Mouse (Mus musculus) bone marrow, adult 2 months (tissue): ENCODE results near the gene Tmcc2. TPM values are rescaled to one million over a fixed set of nuclear protein-coding genes. Genes with fewer than 3 reads are reported as not detected.

ENCODE experiments used
- H3K27ac ChIP-seq: fragments of 200-500 bp; 2 replicates; pipeline ENCODE4 v1.5.1; 2012; ENCODE audit warnings: low read depth, mild to moderate bottlenecking, control low read depth, inconsistent platforms, low read length; ENCODE audit not compliant: control insufficient read depth, poor library complexity, insufficient read depth
- H3K4me1 ChIP-seq: fragments of 200-500 bp; 2 replicates; pipeline ENCODE4 v1.6.1; 2011; ENCODE audit warnings: low read length; ENCODE audit not compliant: control insufficient read depth, insufficient read depth
- H3K4me3 ChIP-seq: fragments of 200-500 bp; replicated peaks from 2 replicates; pipeline ENCODE3; 2011; ENCODE audit warnings: mild to moderate bottlenecking, low read depth, low read length, control low read depth; ENCODE audit not compliant: control insufficient read depth
- CTCF ChIP-seq: fragments of 200-500 bp; IDR thresholded peaks from 2 replicates; pipeline ENCODE4 v1.5.1; 2011; ENCODE audit warnings: low read length, control low read depth; ENCODE audit not compliant: control insufficient read depth, insufficient read depth
- POLR2A ChIP-seq: fragments of 200-500 bp; IDR thresholded peaks from 2 replicates; pipeline ENCODE4 v1.6.1; 2011; ENCODE audit warnings: low read depth, mild to moderate bottlenecking, control low read depth, low read length, borderline replicate concordance; ENCODE audit not compliant: control insufficient read depth
- WGBS: fragments of 180-500 bp; shearing (Covaris S2); methylation state at CpG from one replicate; pipeline ENCODE4 v1.1.7; 2018; 5-methylcytosine and 5-hydroxymethylcytosine counted together
- polyA plus RNA-seq: library from polyadenylated mRNA; stranded (reverse); fragments of >200 nt; gene quantifications from 2 replicates; pipeline ENCODE4 v1.2.4, GENCODE M21; 2011; ENCODE audit warnings: low replicate concordance; ENCODE audit not compliant: missing spikeins, insufficient read depth, insufficient read length

Tmcc2 gene
- polyA plus RNA-seq, 1 experiment, result 316 TPM

GRCm38 (mm10) chr1:132322711-132323542, 68.2 kb downstream of the Tmcc2 start:
- Histone ChIP-seq H3K4me1 (peaks cover 4% of the 10 kb centered on the region), H3K4me3 (no peak overlapping the region), H3K27ac (no peak overlapping the region)
- TF ChIP-seq POLR2A (no peak), CTCF (no peak)
- WGBS, result 82% methylated on average over 13 of the region's 13 CpGs

- Histone ChIP-seq H3K4me3 (no peak overlapping the region), H3K27ac (no peak overlapping the region), H3K4me1 (peaks cover 4% of the 10 kb centered on the region)
- WGBS, result 82% methylated on average over 7 of the region's 7 CpGs
- TF ChIP-seq POLR2A (no peak), CTCF (no peak)
Measured at GRCm38 (mm10) chr1:132321821-132322580, 69.1 kb downstream of the Tmcc2 start.

- TF ChIP-seq CTCF (no peak), POLR2A (no peak)
- H3K4me1 ChIP-seq, result peaks cover 4% of the 10 kb centered on the region
- no peak overlapping the region for H3K4me3 ChIP-seq
- WGBS, result 9% methylated on average over 5 of the region's 5 CpGs
- H3K27ac ChIP-seq, result peak overlapping the region; percentile 50; the same call in 1 of the 2 replicates
Measured at GRCm38 (mm10) chr1:132319242-132319641, 71.8 kb downstream of the Tmcc2 start.

- Histone ChIP-seq H3K4me1 (peaks cover 4% of the 10 kb centered on the region), H3K4me3 (peak overlapping the region; percentile 35), H3K27ac (peak overlapping the region; percentile 62)
- TF ChIP-seq POLR2A (no peak), CTCF (no peak)
- WGBS, result 17% methylated on average over 8 of the region's 8 CpGs
Measured at GRCm38 (mm10) chr1:132317894-132318863, 72.9 kb downstream of the Tmcc2 start.

GRCm38 (mm10) chr1:132317413-132317812, 73.7 kb downstream of the Tmcc2 start:
- TF ChIP-seq POLR2A (no peak), CTCF (no peak)
- WGBS, result 6% methylated on average over 4 of the region's 4 CpGs

GRCm38 (mm10) chr1:132316625-132316994, 74.5 kb downstream of the Tmcc2 start:
- H3K27ac ChIP-seq, result peak overlapping the region; percentile 95

More at GRCm38 (mm10) chr1:132317413-132317812, 73.7 kb downstream of the Tmcc2 start:
- Histone ChIP-seq H3K4me1 (peaks cover 4% of the 10 kb centered on the region), H3K4me3 (peak overlapping the region; percentile 60), H3K27ac (peak overlapping the region; percentile 46; the same call in 1 of the 2 replicates)

GRCm38 (mm10) chr1:132315889-132316624, 75.0 kb downstream of the Tmcc2 start, which contains the start of gene Nuak2:
Gene Nuak2 (plus strand): TSS chr1:132316126.
- WGBS, result under 1% methylated on average over 67 of the region's 67 CpGs
- Histone ChIP-seq H3K4me3 (peak within 1 kb of the TSS; percentile 90), H3K27ac (peak within 1 kb of the TSS; percentile 95), H3K4me1 (peaks cover 12% of the 10 kb centered on the region)
- peak; percentile 78; the same call in 1 of the 2 replicates for TF ChIP-seq POLR2A
- no peak for TF ChIP-seq CTCF

More at GRCm38 (mm10) chr1:132316625-132316994, 74.5 kb downstream of the Tmcc2 start:
- Histone ChIP-seq H3K4me1 (peaks cover 10% of the 10 kb centered on the region), H3K4me3 (peak overlapping the region; percentile 90)
- WGBS, result 4% methylated on average over 7 of the region's 7 CpGs
- TF ChIP-seq POLR2A (no peak), CTCF (no peak)
